Mouse (Mus musculus) testis, adult 10 weeks (tissue): ENCODE data around the gene Tert. TPM values are rescaled to one million over a fixed set of nuclear protein-coding genes. Genes with fewer than 3 reads are reported as not detected.

Source experiments
- polyA plus RNA-seq: library from polyadenylated mRNA; stranded (reverse); fragments of 350-450 nt; fragmentation: Illumina TruSeq; extraction: RNeasy Lipid Tissue Mini Kit (QIAGEN cat#74804); gene quantifications from one replicate; pipeline ENCODE4 v1.2.3, GENCODE M21; 2014; ENCODE audit warnings: low read depth, low replicate concordance

The Tert gene
- 0.49 TPM for polyA plus RNA-seq

DNA sequence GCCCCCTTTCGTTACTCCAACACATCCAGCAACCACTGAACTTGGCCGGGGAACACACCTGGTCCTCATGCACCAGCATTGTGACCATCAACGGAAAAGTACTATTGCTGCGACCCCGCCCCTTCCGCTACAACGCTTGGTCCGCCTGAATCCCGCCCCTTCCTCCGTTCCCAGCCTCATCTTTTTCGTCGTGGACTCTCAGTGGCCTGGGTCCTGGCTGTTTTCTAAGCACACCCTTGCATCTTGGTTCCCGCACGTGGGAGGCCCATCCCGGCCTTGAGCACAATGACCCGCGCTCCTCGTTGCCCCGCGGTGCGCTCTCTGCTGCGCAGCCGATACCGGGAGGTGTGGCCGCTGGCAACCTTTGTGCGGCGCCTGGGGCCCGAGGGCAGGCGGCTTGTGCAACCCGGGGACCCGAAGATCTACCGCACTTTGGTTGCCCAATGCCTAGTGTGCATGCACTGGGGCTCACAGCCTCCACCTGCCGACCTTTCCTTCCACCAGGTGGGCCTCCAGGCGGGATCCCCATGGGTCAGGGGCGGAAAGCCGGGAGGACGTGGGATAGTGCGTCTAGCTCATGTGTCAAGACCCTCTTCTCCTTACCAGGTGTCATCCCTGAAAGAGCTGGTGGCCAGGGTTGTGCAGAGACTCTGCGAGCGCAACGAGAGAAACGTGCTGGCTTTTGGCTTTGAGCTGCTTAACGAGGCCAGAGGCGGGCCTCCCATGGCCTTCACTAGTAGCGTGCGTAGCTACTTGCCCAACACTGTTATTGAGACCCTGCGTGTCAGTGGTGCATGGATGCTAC is at the start of gene Tert:
Gene Tert, plus strand, starts transcription at position 167 of the 805 bp plus-strand sequence.

DNA sequence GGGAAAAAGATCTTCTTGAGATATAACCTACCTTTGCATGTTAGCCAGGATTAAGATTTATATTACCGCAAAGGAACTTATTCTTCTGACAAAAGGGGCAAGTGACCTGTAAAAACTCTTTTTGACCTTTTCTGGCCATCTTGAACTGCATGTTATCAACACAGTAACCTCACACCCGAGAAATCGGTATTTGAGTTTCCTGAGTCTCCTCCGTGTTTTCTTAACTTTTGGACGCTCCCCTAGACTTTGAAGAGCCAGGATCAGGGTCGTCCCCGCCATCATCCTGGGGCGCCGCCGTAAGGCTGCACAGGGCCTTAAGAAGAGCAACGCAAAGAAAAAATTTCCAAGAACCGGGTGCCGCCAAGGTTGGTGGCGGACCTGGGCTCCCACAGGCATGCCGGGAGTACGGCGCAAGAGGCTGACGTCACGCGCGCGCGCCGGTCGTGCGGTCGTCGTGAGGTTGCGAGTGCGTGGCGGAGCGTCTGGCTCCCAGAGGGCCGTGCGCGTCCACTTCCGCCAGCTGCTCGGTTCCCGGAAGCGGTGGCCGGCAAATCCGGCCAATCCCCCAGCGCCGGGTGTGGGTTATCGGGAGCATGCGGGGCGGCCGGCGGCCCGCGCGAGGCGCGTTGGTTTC is 23.1 kb upstream of the Tert start, which contains the start of gene Clptm1l:
Gene Clptm1l, plus strand, starts transcription at position 485 of the 634 bp plus-strand sequence.

DNA sequence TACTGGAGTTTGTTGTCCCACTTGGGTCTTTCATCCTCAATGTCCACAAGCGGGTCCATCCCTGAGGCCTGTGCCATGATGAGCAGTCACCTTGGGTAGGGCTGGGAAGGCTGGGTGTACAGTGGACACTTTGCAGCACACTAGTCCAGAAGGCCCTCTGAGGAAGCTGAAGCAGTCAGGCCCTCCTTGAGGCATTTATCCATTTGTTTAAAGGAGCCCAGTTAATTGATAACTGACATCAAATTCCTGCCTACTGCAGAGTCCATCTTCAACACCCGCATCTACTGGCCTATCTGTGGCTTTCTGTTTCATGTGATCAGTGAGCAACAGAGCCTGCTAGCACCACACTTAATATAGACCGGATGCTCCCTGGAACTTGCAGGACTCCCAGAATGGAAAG is 51.1 kb downstream of the Tert start, which contains the start of gene Slc6a18:
Gene Slc6a18, minus strand, starts transcription at position 171 of the 400 bp plus-strand sequence.

Other genes with a start within 250 kb of the Tert start
- gene Lpcat1, start 159.7 kb upstream of the Tert start, polyA plus RNA-seq, result 0.83 TPM
- not detected for gene Slc6a3, start 90.2 kb upstream of the Tert start, polyA plus RNA-seq
- 85.4 TPM for gene Clptm1l, start 22.9 kb upstream of the Tert start, polyA plus RNA-seq
- gene Slc6a18, start 51.1 kb downstream of the Tert start, polyA plus RNA-seq, result not detected
- gene Slc6a19, start 78.0 kb downstream of the Tert start, polyA plus RNA-seq, result 0.07 TPM
- gene Slc12a7, start 106.2 kb downstream of the Tert start, polyA plus RNA-seq, result 1.7 TPM
- 0.90 TPM for gene Nkd2, start 220.7 kb downstream of the Tert start, polyA plus RNA-seq